Mouse (Mus musculus) common myeloid progenitor, adult 5-6 weeks (primary cell): ENCODE data around the gene Gm3005. TPM values are rescaled to one million over a fixed set of nuclear protein-coding genes. Genes with fewer than 3 reads are reported as not detected.
"Not testable (repeated sequence)": the region's sequence is repeated elsewhere in the genome, so short reads cannot be mapped to it uniquely, and the experiment has no call there.

Source experiments
- ATAC-seq: replicated peaks from 2 replicates; pipeline ENCODE4 v1.8.0; 2016; ENCODE audit warnings: low read depth, mild to moderate bottlenecking, moderate TSS enrichment, inconsistent platforms; ENCODE audit not compliant: poor library complexity, severe bottlenecking
- total RNA-seq: library from RNA; stranded (forward); fragments of 200-1000, 187-1606 nt; gene quantifications from 2 replicates; pipeline ENCODE4 v1.2.3, GENCODE M21; 2017

Gene Gm3005
- total RNA-seq: not detected in 2 replicates

GRCm38 (mm10) chr14:3427803-3428202 lies at the start of gene Gm3005:
TSS of gene Gm3005 (plus strand) at chr14:3428103.
- not testable (repeated sequence) for ATAC-seq

GRCm38 (mm10) chr14:3394793-3395192 lies 33.1 kb upstream of the Gm3005 start, which contains the start of gene Gm10413:
TSS of gene Gm10413 (plus strand) at chr14:3395093.
- not testable (repeated sequence) for ATAC-seq

GRCm38 (mm10) chr14:3412314-3412713 lies 15.6 kb upstream of the Gm3005 start, which contains the start of gene Gm10409:
TSS of gene Gm10409 (plus strand) at chr14:3412614.
- ATAC-seq: not testable (repeated sequence)

- not testable (repeated sequence) for ATAC-seq
These were observed 21.2 kb downstream of the Gm3005 start, which contains the start of gene Gm10408 for GRCm38 (mm10) chr14:3449079-3449478. TSS of gene Gm10408 (plus strand) at chr14:3449379.

- not testable (repeated sequence) for ATAC-seq
These were observed 206.3 kb downstream of the Gm3005 start, which contains the start of gene Gm3012 for GRCm38 (mm10) chr14:3634212-3634611. TSS of gene Gm3012 (plus strand) at chr14:3634512.

Other genes with a start within 250 kb of the Gm3005 start
- not detected in 2 replicates for gene Gm5795, start 239.8 kb upstream of the Gm3005 start, total RNA-seq
- gene D830030K20Rik, start 219.6 kb upstream of the Gm3005 start, total RNA-seq: not detected in 2 replicates
- gene Gm2956, start 95.5 kb upstream of the Gm3005 start, total RNA-seq: 1.1 TPM in 1 of 2 replicates, not detected in the other
- gene Gm10413, start 33.0 kb upstream of the Gm3005 start, total RNA-seq: not detected in 2 replicates
- gene Gm10409, start 15.5 kb upstream of the Gm3005 start, total RNA-seq: 0.29 TPM in 1 of 2 replicates, not detected in the other
- gene Gm10408, start 21.3 kb downstream of the Gm3005 start, total RNA-seq: not detected in 2 replicates
- not detected in 2 replicates for gene Gm3012, start 206.4 kb downstream of the Gm3005 start, total RNA-seq
- 0.29 TPM in 1 of 2 replicates, not detected in the other for gene Gm3020, start 223.9 kb downstream of the Gm3005 start, total RNA-seq